ENCODE assay signal across 8 mouse cellular contexts in genomic region chr2:28538817-28539128, GRCm38 (mm10). TPM values are rescaled to one million over a fixed set of nuclear protein-coding genes. Genes with fewer than 3 reads are reported as not detected.
A peak's percentile ranks its signal among the peaks of the same experiment; 100 is the strongest.
DNase-seq lines count a peak whose midpoint lies in the region; ATAC-seq lines count a peak whose summit lies in the region.

No protein-coding gene starts in this region.

- no peak overlapping the region for H3K4me3 ChIP-seq in heart, embryonic 11.5 days (ENCODE audit: low read depth, low read length)
- no peak overlapping the region for H3K4me3 ChIP-seq in midbrain, embryonic 13.5 days (replicated peaks)

- no peaks in the 10 kb centered on the region for H3K9me3 ChIP-seq in heart, embryonic 11.5 days (replicated peaks; ENCODE audit: control insufficient read depth, low read length)
- H3K9me3 ChIP-seq in midbrain, embryonic 13.5 days: no peaks in the 10 kb centered on the region

- H3K27me3 ChIP-seq in heart, embryonic 11.5 days (ENCODE audit: control insufficient read depth, insufficient read depth, low read length): no peaks in the 10 kb centered on the region
- H3K27me3 ChIP-seq in midbrain, embryonic 13.5 days: no peaks in the 10 kb centered on the region

- peak overlapping the region; percentile 17; the same call in 1 of the 2 replicates for H3K9ac ChIP-seq in heart, embryonic 11.5 days (ENCODE audit: low read depth, low read length)
- peak overlapping the region; percentile 54 for H3K9ac ChIP-seq in midbrain, embryonic 13.5 days (replicated peaks)

- DNase-seq in heart, postnatal 36 days: no peak
- DNase-seq in brain, adult 2 months (ENCODE audit: low read depth, low spot score): peak; percentile 82
- DNase-seq in gastrocnemius, postnatal 14 days: peak; percentile 65
- no peak for DNase-seq in adrenal gland, postnatal 25 days
- no peak for DNase-seq in adrenal gland, postnatal 36 days
- DNase-seq in urinary bladder, postnatal 25 days (ENCODE audit: low spot score): no peak

- H3K27ac ChIP-seq in heart, embryonic 11.5 days (ENCODE audit: low read depth, low read length): no peak overlapping the region
- peak overlapping the region; percentile 82 for H3K27ac ChIP-seq in midbrain, embryonic 13.5 days

- ATAC-seq in heart, embryonic 11.5 days (replicated peaks; ENCODE audit: insufficient number of reproducible peaks, low FRiP score, low TSS enrichment): no peak
- ATAC-seq in midbrain, embryonic 13.5 days: peak; percentile 1; the same call in 1 of the 2 replicates

- H3K4me1 ChIP-seq in heart, embryonic 11.5 days (ENCODE audit: control insufficient read depth, insufficient read depth, low read length): peaks cover 45% of the 10 kb centered on the region
- H3K4me1 ChIP-seq in midbrain, embryonic 13.5 days (replicated peaks): peaks cover 71% of the 10 kb centered on the region

- no peak overlapping the region for H3K4me2 ChIP-seq in heart, embryonic 11.5 days
- no peak overlapping the region for H3K4me2 ChIP-seq in midbrain, embryonic 13.5 days (replicated peaks)

- H3K36me3 ChIP-seq in heart, embryonic 11.5 days (ENCODE audit: control insufficient read depth, insufficient read depth, low read length): peaks cover 5% of the 10 kb centered on the region
- H3K36me3 ChIP-seq in midbrain, embryonic 13.5 days: peaks cover 27% of the 10 kb centered on the region

- intact Hi-C loops in heart, postnatal 36 days (cut with DNase I): no loop called here
- intact Hi-C loops in gastrocnemius, postnatal 14 days (cut with DNase I; ENCODE audit: low total_unique reads): no loop called here

- WGBS in heart, embryonic 11.5 days (ENCODE audit: insufficient replicate concordance): 50% methylated on average over 1 of the region's 1 CpGs
- 50% methylated on average over 1 of the region's 1 CpGs for WGBS in midbrain, embryonic 13.5 days

RNA-seq across cellular contexts. Expression of gene Cel, which starts 24.4 kb away (rescaled TPM):
- not detected in 2 replicates for polyA plus RNA-seq in heart, embryonic 11.5 days (2014; fragmentation: Nextera tagmentation; extraction: Ambion mirVana)
- not detected for total RNA-seq in heart, postnatal 36 days (2021)
- not detected for total RNA-seq in gastrocnemius, postnatal 14 days (2021)
- 0.07 and 0.13 TPM in 2 replicates for polyA plus RNA-seq in midbrain, embryonic 13.5 days (2015; fragmentation: Nextera tagmentation; extraction: Ambion mirVana)
- 0.24 TPM in 1 of 2 replicates, not detected in the other for total RNA-seq in adrenal gland, postnatal 25 days (2021)
- total RNA-seq in adrenal gland, postnatal 36 days (2021): not detected

RNA-seq across cellular contexts. Expression of gene Ralgds, which starts 25.8 kb away (rescaled TPM):
- polyA plus RNA-seq in heart, embryonic 11.5 days (2014; fragmentation: Nextera tagmentation; extraction: Ambion mirVana): 12.2 and 12.5 TPM in 2 replicates
- 10 to 100 TPM; 13.3 to 13.6 TPM for total RNA-seq in heart, postnatal 36 days (2021)
- total RNA-seq in gastrocnemius, postnatal 14 days (2021): 10 to 100 TPM; 17.1 to 25.3 TPM
- polyA plus RNA-seq in midbrain, embryonic 13.5 days (2015; fragmentation: Nextera tagmentation; extraction: Ambion mirVana): 70.8 and 82.0 TPM in 2 replicates
- 32.6 and 40.3 TPM in 2 replicates for total RNA-seq in adrenal gland, postnatal 25 days (2021)
- total RNA-seq in adrenal gland, postnatal 36 days (2021): 10 to 100 TPM; 23.3 to 27.9 TPM

RNA-seq across cellular contexts. Expression of gene Gm10134, which starts 32.9 kb away (rescaled TPM):
- not detected in 2 replicates for polyA plus RNA-seq in heart, embryonic 11.5 days (2014; fragmentation: Nextera tagmentation; extraction: Ambion mirVana)
- 1 to 10 TPM in 1 of 2 experiments, under 1 TPM in 1; 0.84 to 1.3 TPM for total RNA-seq in heart, postnatal 36 days (2021)
- total RNA-seq in gastrocnemius, postnatal 14 days (2021): under 1 TPM in 1 of 2 experiments, not detected in 1; 0.90 TPM
- 1.0 and 1.5 TPM in 2 replicates for polyA plus RNA-seq in midbrain, embryonic 13.5 days (2015; fragmentation: Nextera tagmentation; extraction: Ambion mirVana)
- total RNA-seq in adrenal gland, postnatal 25 days (2021): 3.4 TPM in 1 of 2 replicates, not detected in the other
- 1 to 10 TPM; 2.6 to 3.3 TPM for total RNA-seq in adrenal gland, postnatal 36 days (2021)

RNA-seq across cellular contexts. Expression of gene Gbgt1, which starts 42.1 kb away (rescaled TPM):
- polyA plus RNA-seq in heart, embryonic 11.5 days (2014; fragmentation: Nextera tagmentation; extraction: Ambion mirVana): 0.17 and 0.27 TPM in 2 replicates
- 1 to 10 TPM; 2.6 to 3.7 TPM for total RNA-seq in heart, postnatal 36 days (2021)
- total RNA-seq in gastrocnemius, postnatal 14 days (2021): 1 to 10 TPM; 1.7 to 1.9 TPM
- polyA plus RNA-seq in midbrain, embryonic 13.5 days (2015; fragmentation: Nextera tagmentation; extraction: Ambion mirVana): 0.54 and 1.4 TPM in 2 replicates
- total RNA-seq in adrenal gland, postnatal 25 days (2021): 2.1 and 3.2 TPM in 2 replicates
- 1 to 10 TPM; 3.7 to 4.3 TPM for total RNA-seq in adrenal gland, postnatal 36 days (2021)

RNA-seq across cellular contexts. Expression of gene Gtf3c5, which starts 44.8 kb away (rescaled TPM):
- polyA plus RNA-seq in heart, embryonic 11.5 days (2014; fragmentation: Nextera tagmentation; extraction: Ambion mirVana): 22.5 and 23.3 TPM in 2 replicates
- total RNA-seq in heart, postnatal 36 days (2021): 10 to 100 TPM in 1 of 2 experiments, 1 to 10 TPM in 1; 9.6 to 11.5 TPM
- 1 to 10 TPM; 7.1 to 7.4 TPM for total RNA-seq in gastrocnemius, postnatal 14 days (2021)
- 51.0 and 51.6 TPM in 2 replicates for polyA plus RNA-seq in midbrain, embryonic 13.5 days (2015; fragmentation: Nextera tagmentation; extraction: Ambion mirVana)
- 22.3 and 24.4 TPM in 2 replicates for total RNA-seq in adrenal gland, postnatal 25 days (2021)
- 10 to 100 TPM; 17.5 to 19.5 TPM for total RNA-seq in adrenal gland, postnatal 36 days (2021)

Comparison
In these comparisons a context has a peak if more than half of its experiments do, and no peak if none do; other contexts are left out.
1. DNase-seq: peak in brain, adult 2 months (single experiment) and gastrocnemius, postnatal 14 days (single experiment); none in heart, postnatal 36 days (0 of 2), adrenal gland, postnatal 25 days (single experiment), adrenal gland, postnatal 36 days (0 of 2) and urinary bladder, postnatal 25 days (single experiment).